Mouse (Mus musculus) midbrain, embryonic 14.5 days (tissue): ENCODE measurements around the gene Dglucy. TPM values are rescaled to one million over a fixed set of nuclear protein-coding genes. Genes with fewer than 3 reads are reported as not detected.

Experiments used
- ATAC-seq: fragments of 200-750 bp; cut with Nextera tagmentation; 2 replicates; pipeline ENCODE4 v1.8.0; 2017; ENCODE audit warnings: moderate number of reproducible peaks, moderate library complexity; ENCODE audit not compliant: low FRiP score, low TSS enrichment
- DNase-seq: peaks from one replicate; pipeline ENCODE4 v3.0.0-alpha.2; 2015
- H3K27ac ChIP-seq: fragments of 300-500 bp; sonication (generic); replicated peaks from 2 replicates; pipeline ENCODE4 v1.5.1; 2014; ENCODE audit warnings: mild to moderate bottlenecking, low read depth, low read length, moderate library complexity
- H3K27me3 ChIP-seq: fragments of 300-500 bp; sonication (generic); 2 replicates; pipeline ENCODE4 v1.6.1; 2014; ENCODE audit warnings: low read length, control low read depth, mixed read lengths; ENCODE audit not compliant: control insufficient read depth, insufficient read depth
- H3K36me3 ChIP-seq: fragments of 300-500 bp; sonication (generic); 2 replicates; pipeline ENCODE4 v1.6.1; 2014; ENCODE audit warnings: low read length, control low read depth; ENCODE audit not compliant: control insufficient read depth, insufficient read depth
- H3K4me1 ChIP-seq: fragments of 300-500 bp; sonication (generic); 2 replicates; pipeline ENCODE4 v1.6.1; 2014; ENCODE audit warnings: mild to moderate bottlenecking, antibody characterized with exemption, low read length, control low read depth; ENCODE audit not compliant: control insufficient read depth, insufficient read depth
- H3K4me2 ChIP-seq: fragments of 300-500 bp; sonication (generic); 2 replicates; pipeline ENCODE4 v1.6.1; 2014; ENCODE audit warnings: mild to moderate bottlenecking, low read length, moderate library complexity
- H3K4me3 ChIP-seq: fragments of 300-500 bp; sonication (generic); replicated peaks from 2 replicates; pipeline ENCODE4 v1.5.1; 2014; ENCODE audit warnings: low read depth, low read length
- H3K9ac ChIP-seq: fragments of 300-500 bp; sonication (generic); replicated peaks from 2 replicates; pipeline ENCODE4 v1.6.1; 2014; ENCODE audit warnings: mild to moderate bottlenecking, low read length, moderate library complexity
- H3K9me3 ChIP-seq: fragments of 300-500 bp; sonication (generic); 2 replicates; pipeline ENCODE4 v1.6.1; 2016; ENCODE audit warnings: low read length, control low read depth, mixed read lengths; ENCODE audit not compliant: control insufficient read depth
- WGBS: fragments of 180-500 bp; shearing (Covaris S2); extraction: QIAGEN DNeasy Blood & Tissue Kit; methylation state at CpG from one replicate; pipeline ENCODE4 v1.1.7; 2014; 5-methylcytosine and 5-hydroxymethylcytosine counted together
- polyA plus RNA-seq: library from polyadenylated mRNA; unstranded; fragments of >200 nt; fragmentation: Nextera tagmentation; extraction: Ambion mirVana; gene quantifications from 2 replicates; pipeline ENCODE4 v1.2.1, GENCODE M21; 2014

The Dglucy gene
- polyA plus RNA-seq, 1 experiment from 2014 or later: 1.7 TPM

GRCm38 (mm10) chr12:100775291-100775690 is 3.6 kb upstream of the Dglucy start:
- ATAC-seq (no peak), DNase-seq (no peak)
- no peaks in the 10 kb centered on the region for H3K27me3 ChIP-seq
- no peak overlapping the region for H3K27ac ChIP-seq
- H3K9me3 ChIP-seq: no peaks in the 10 kb centered on the region
- H3K4me1 ChIP-seq: peaks cover 11% of the 10 kb centered on the region; the same call in 1 of the 2 replicates
- no peak overlapping the region for H3K4me2 ChIP-seq
- no peaks in the 10 kb centered on the region for H3K36me3 ChIP-seq
- H3K9ac ChIP-seq: no peak overlapping the region
- no peak overlapping the region for H3K4me3 ChIP-seq

- H3K4me3 ChIP-seq: no peak overlapping the region
- DNase-seq (no peak), ATAC-seq (no peak)
- no peak overlapping the region for H3K27ac ChIP-seq
- no peaks in the 10 kb centered on the region for H3K9me3 ChIP-seq
- no peaks in the 10 kb centered on the region for H3K36me3 ChIP-seq
- H3K4me2 ChIP-seq: no peak overlapping the region
- H3K9ac ChIP-seq: no peak overlapping the region
- WGBS: 95% methylated on average over 8 of the region's 8 CpGs
- no peaks in the 10 kb centered on the region for H3K27me3 ChIP-seq
- H3K4me1 ChIP-seq: peaks cover 11% of the 10 kb centered on the region; the same call in 1 of the 2 replicates
Measured at GRCm38 (mm10) chr12:100775911-100776581, 2.8 kb upstream of the Dglucy start.

GRCm38 (mm10) chr12:100776991-100777390 is 1.9 kb upstream of the Dglucy start:
- H3K36me3 ChIP-seq: no peaks in the 10 kb centered on the region
- 93% methylated on average over 6 of the region's 6 CpGs for WGBS
- no peak overlapping the region for H3K27ac ChIP-seq
- H3K27me3 ChIP-seq: no peaks in the 10 kb centered on the region
- H3K4me2 ChIP-seq: no peak overlapping the region
- no peak for DNase-seq
- H3K4me3 ChIP-seq: no peak overlapping the region
- ATAC-seq: no peak
- peaks cover 11% of the 10 kb centered on the region; the same call in 1 of the 2 replicates for H3K4me1 ChIP-seq
- H3K9ac ChIP-seq: no peak overlapping the region
- H3K9me3 ChIP-seq: no peaks in the 10 kb centered on the region

- peak overlapping the region; percentile 38; the same call in 1 of the 2 replicates for H3K4me2 ChIP-seq
- no peaks in the 10 kb centered on the region for H3K36me3 ChIP-seq
- no peaks in the 10 kb centered on the region for H3K27me3 ChIP-seq
- H3K9me3 ChIP-seq: no peaks in the 10 kb centered on the region
- no peak overlapping the region for H3K9ac ChIP-seq
- 84% methylated on average over 10 of the region's 10 CpGs for WGBS
- H3K27ac ChIP-seq: peak overlapping the region; percentile 75
- no peak overlapping the region for H3K4me3 ChIP-seq
- DNase-seq (no peak), ATAC-seq (peak; percentile 24; the same call in 1 of the 2 replicates)
- peaks cover 11% of the 10 kb centered on the region; the same call in 1 of the 2 replicates for H3K4me1 ChIP-seq
Measured at GRCm38 (mm10) chr12:100778276-100778933, 452 bp upstream of the Dglucy start.

- no peak overlapping the region for H3K9ac ChIP-seq
- 95% methylated on average over 10 of the region's 10 CpGs for WGBS
Measured at GRCm38 (mm10) chr12:100780416-100780815, 1.6 kb downstream of the Dglucy start.

GRCm38 (mm10) chr12:100781428-100782120 is 2.7 kb downstream of the Dglucy start:
- Histone ChIP-seq H3K9me3 (no peaks in the 10 kb centered on the region), H3K4me2 (no peak overlapping the region), H3K4me1 (peaks cover 11% of the 10 kb centered on the region; the same call in 1 of the 2 replicates), H3K36me3 (no peaks in the 10 kb centered on the region), H3K4me3 (no peak overlapping the region), H3K9ac (no peak overlapping the region), H3K27me3 (no peaks in the 10 kb centered on the region), H3K27ac (no peak overlapping the region)
- 94% methylated on average over 13 of the region's 13 CpGs for WGBS
- ATAC-seq: no peak
- DNase-seq: no peak

More at GRCm38 (mm10) chr12:100780416-100780815, 1.6 kb downstream of the Dglucy start:
- peaks cover 11% of the 10 kb centered on the region; the same call in 1 of the 2 replicates for H3K4me1 ChIP-seq
- no peaks in the 10 kb centered on the region for H3K9me3 ChIP-seq
- no peaks in the 10 kb centered on the region for H3K36me3 ChIP-seq
- H3K4me3 ChIP-seq: no peak overlapping the region
- H3K4me2 ChIP-seq: no peak overlapping the region
- no peak for ATAC-seq
- H3K27me3 ChIP-seq: no peaks in the 10 kb centered on the region
- no peak for DNase-seq
- no peak overlapping the region for H3K27ac ChIP-seq

GRCm38 (mm10) chr12:100784152-100784551 is 5.3 kb downstream of the Dglucy start:
- ATAC-seq: no peak
- Histone ChIP-seq H3K4me3 (no peak overlapping the region), H3K27me3 (no peaks in the 10 kb centered on the region), H3K4me1 (peaks cover 3% of the 10 kb centered on the region; the same call in 1 of the 2 replicates), H3K36me3 (no peaks in the 10 kb centered on the region), H3K27ac (no peak overlapping the region), H3K4me2 (no peak overlapping the region), H3K9me3 (no peaks in the 10 kb centered on the region), H3K9ac (no peak overlapping the region)
- WGBS: 77% methylated on average over 2 of the region's 2 CpGs
- DNase-seq: no peak

GRCm38 (mm10) chr12:100785344-100785743 is 6.5 kb downstream of the Dglucy start:
- Histone ChIP-seq H3K4me2 (no peak overlapping the region), H3K27ac (no peak overlapping the region), H3K9ac (no peak overlapping the region), H3K27me3 (no peaks in the 10 kb centered on the region), H3K4me1 (no peaks in the 10 kb centered on the region), H3K4me3 (no peak overlapping the region), H3K9me3 (no peaks in the 10 kb centered on the region), H3K36me3 (no peaks in the 10 kb centered on the region)
- DNase-seq (no peak), ATAC-seq (no peak)
- 84% methylated on average over 7 of the region's 7 CpGs for WGBS
